ENCODE assay signal across 12 mouse cellular contexts in genomic region chr6:5103769-5104168, GRCm38 (mm10).
DNase-seq lines count a peak whose midpoint lies in the region; ATAC-seq lines count a peak whose summit lies in the region.
"Had no signal": no experiment of that assay in that cellular context is flagged by ENCODE, and none has a peak within 500 bp of the region (broad histone marks: within the 10 kb centered on the region; RNA-seq: fewer than 3 reads in every experiment).

No protein-coding gene starts in this region.

- H3K9ac ChIP-seq in midbrain, embryonic 13.5 days (replicated peaks): no peak overlapping the region
- no peak overlapping the region for H3K9ac ChIP-seq in liver, embryonic 11.5 days (ENCODE audit: low read depth, low read length)
- no peak overlapping the region for H3K9ac ChIP-seq in stomach, embryonic 16.5 days (ENCODE audit: low read length)

- DNase-seq in heart, adult 11 months: peak; percentile 84
- DNase-seq in heart, adult 9 months (ENCODE audit: low spot score in 2 of 2): no peak
- no peak for DNase-seq in midbrain, embryonic 10.5 days (ENCODE audit: low spot score)
- no peak for DNase-seq in liver, embryonic 11.5 days (ENCODE audit: low spot score)
- no peak for DNase-seq in thymus, adult 18-20 months
- no peak for DNase-seq in cerebellum, adult 9-10 months
- DNase-seq: gastrocnemius, postnatal 25 days; kidney, postnatal 36 days; left cerebral cortex, postnatal 4 days had no signal

- 0 out of 2 replicates have a peak overlapping the region, but pooled peaks have one; percentile 25 for H3K27ac ChIP-seq in midbrain, embryonic 10.5 days (replicated peaks)
- no peak overlapping the region for H3K27ac ChIP-seq in midbrain, embryonic 13.5 days
- H3K27ac ChIP-seq in liver, embryonic 11.5 days (ENCODE audit: low read depth, low read length): no peak overlapping the region
- no peak overlapping the region for H3K27ac ChIP-seq in stomach, embryonic 16.5 days (ENCODE audit: low read length)

- H3K4me2 ChIP-seq in midbrain, embryonic 13.5 days (replicated peaks): no peak overlapping the region
- no peak overlapping the region for H3K4me2 ChIP-seq in liver, embryonic 11.5 days
- H3K4me2 ChIP-seq in stomach, embryonic 16.5 days (ENCODE audit: low read depth, low read length): no peak overlapping the region

- H3K36me3 ChIP-seq in midbrain, embryonic 10.5 days: no peaks in the 10 kb centered on the region
- H3K36me3 ChIP-seq in midbrain, embryonic 13.5 days: no peaks in the 10 kb centered on the region
- H3K36me3 ChIP-seq in liver, embryonic 11.5 days (ENCODE audit: control insufficient read depth, insufficient read depth, low read length): no peaks in the 10 kb centered on the region
- H3K36me3 ChIP-seq in stomach, embryonic 16.5 days (ENCODE audit: control insufficient read depth, insufficient read depth, low read length): no peaks in the 10 kb centered on the region

- H3K4me3 ChIP-seq in midbrain, embryonic 10.5 days: no peak overlapping the region
- no peak overlapping the region for H3K4me3 ChIP-seq in midbrain, embryonic 13.5 days (replicated peaks)
- no peak overlapping the region for H3K4me3 ChIP-seq in liver, embryonic 11.5 days (ENCODE audit: low read depth, low read length)
- H3K4me3 ChIP-seq in stomach, embryonic 16.5 days (replicated peaks; ENCODE audit: low read length): no peak overlapping the region

- H3K9me3 ChIP-seq in midbrain, embryonic 10.5 days (replicated peaks): no peaks in the 10 kb centered on the region
- H3K9me3 ChIP-seq in midbrain, embryonic 13.5 days: no peaks in the 10 kb centered on the region
- H3K9me3 ChIP-seq in liver, embryonic 11.5 days (ENCODE audit: control insufficient read depth, low read length): no peaks in the 10 kb centered on the region
- H3K9me3 ChIP-seq in stomach, embryonic 16.5 days (replicated peaks; ENCODE audit: control insufficient read depth, low read length): no peaks in the 10 kb centered on the region

- WGBS in midbrain, embryonic 10.5 days: 67% methylated on average over 6 of the region's 6 CpGs
- 62% methylated on average over 6 of the region's 6 CpGs for WGBS in midbrain, embryonic 13.5 days
- 26% methylated on average over 6 of the region's 6 CpGs for WGBS in liver, embryonic 11.5 days
- WGBS in stomach, embryonic 16.5 days: 43% methylated on average over 6 of the region's 6 CpGs

- no peak for ATAC-seq in midbrain, embryonic 13.5 days
- ATAC-seq in liver, embryonic 11.5 days (replicated peaks; ENCODE audit: low FRiP score): peak; percentile 80
- peak; percentile 33; the same call in 1 of the 2 replicates for ATAC-seq in stomach, embryonic 16.5 days (ENCODE audit: insufficient read depth, low FRiP score)
- ATAC-seq: Patski had no signal

- H3K4me1 ChIP-seq in midbrain, embryonic 10.5 days: peaks cover 16% of the 10 kb centered on the region
- peaks cover 6% of the 10 kb centered on the region; the same call in 1 of the 2 replicates for H3K4me1 ChIP-seq in midbrain, embryonic 13.5 days (replicated peaks)
- H3K4me1 ChIP-seq in liver, embryonic 11.5 days (replicated peaks; ENCODE audit: control insufficient read depth, insufficient read depth, low read length): peaks cover 17% of the 10 kb centered on the region
- peaks cover 12% of the 10 kb centered on the region for H3K4me1 ChIP-seq in stomach, embryonic 16.5 days (ENCODE audit: control insufficient read depth, insufficient read depth, low read length)

- H3K27me3 ChIP-seq in midbrain, embryonic 10.5 days (ENCODE audit: low read depth, poor library complexity, severe bottlenecking): no peaks in the 10 kb centered on the region
- H3K27me3 ChIP-seq in midbrain, embryonic 13.5 days: no peaks in the 10 kb centered on the region
- no peaks in the 10 kb centered on the region for H3K27me3 ChIP-seq in liver, embryonic 11.5 days (replicated peaks; ENCODE audit: control insufficient read depth, insufficient read depth, low read length)
- no peaks in the 10 kb centered on the region for H3K27me3 ChIP-seq in stomach, embryonic 16.5 days (ENCODE audit: control insufficient read depth, insufficient read depth, low read length)
- H3K27me3 ChIP-seq: Patski had no signal
